Mouse (Mus musculus) lung, postnatal 0 days (tissue): ENCODE data around the gene Phlpp1. TPM values are rescaled to one million over a fixed set of nuclear protein-coding genes. Genes with fewer than 3 reads are reported as not detected.

Experiments used
- ATAC-seq: fragments of 200-750 bp; cut with Nextera tagmentation; 2 replicates; pipeline ENCODE4 v1.8.0; 2017; ENCODE audit warnings: moderate library complexity
- DNase-seq: peaks from one replicate; pipeline ENCODE4 v3.0.0-alpha.2; 2016; ENCODE audit warnings: low spot score
- H3K27ac ChIP-seq: fragments of 300-500 bp; sonication (generic); 2 replicates; pipeline ENCODE4 v1.5.1; 2014; ENCODE audit warnings: antibody characterized with exemption, mild to moderate bottlenecking, low read length, mixed read lengths
- H3K27me3 ChIP-seq: fragments of 300-500 bp; sonication (generic); replicated peaks from 2 replicates; pipeline ENCODE4 v1.6.1; 2014; ENCODE audit warnings: low read length, mixed read lengths; ENCODE audit not compliant: insufficient read depth
- H3K36me3 ChIP-seq: fragments of 300-500 bp; sonication (generic); 2 replicates; pipeline ENCODE4 v1.6.1; 2014; ENCODE audit warnings: low read length, mixed read lengths; ENCODE audit not compliant: insufficient read depth
- H3K4me1 ChIP-seq: fragments of 300-500 bp; sonication (generic); 2 replicates; pipeline ENCODE4 v1.6.1; 2014; ENCODE audit warnings: antibody characterized with exemption, low read depth, low read length, mixed read lengths; ENCODE audit not compliant: insufficient read depth
- H3K4me2 ChIP-seq: fragments of 300-500 bp; sonication (generic); replicated peaks from 2 replicates; pipeline ENCODE4 v1.6.1; 2014; ENCODE audit warnings: low read depth, mild to moderate bottlenecking, low read length, moderate library complexity, mixed read lengths
- H3K4me3 ChIP-seq: fragments of 300-500 bp; sonication (generic); 2 replicates; pipeline ENCODE4 v1.5.1; 2014; ENCODE audit warnings: low read depth, low read length
- H3K9ac ChIP-seq: fragments of 300-500 bp; sonication (generic); replicated peaks from 2 replicates; pipeline ENCODE4 v1.6.1; 2014; ENCODE audit warnings: low read depth, mild to moderate bottlenecking
- H3K9me3 ChIP-seq: fragments of 300-500 bp; sonication (generic); 2 replicates; pipeline ENCODE4 v1.6.1; 2016; ENCODE audit warnings: low read length, mixed read lengths
- CTCF ChIP-seq: IDR thresholded peaks from 2 replicates; pipeline ENCODE4 v1.5.1; 2016; ENCODE audit warnings: antibody characterized with exemption, mild to moderate bottlenecking
- EP300 ChIP-seq: IDR thresholded peaks from 2 replicates; pipeline ENCODE4 v1.6.1; 2016; ENCODE audit warnings: antibody characterized with exemption, mild to moderate bottlenecking, control low read depth
- WGBS: fragments of 180-500 bp; shearing (Covaris S2); extraction: QIAGEN DNeasy Blood & Tissue Kit; methylation state at CpG from one replicate; pipeline ENCODE4 v1.1.7; 2014; 5-methylcytosine and 5-hydroxymethylcytosine counted together
- polyA plus RNA-seq: library from polyadenylated mRNA; unstranded; fragments of >200 nt; fragmentation: Nextera tagmentation; extraction: Ambion mirVana; gene quantifications from 2 replicates; pipeline ENCODE4 v1.2.1, GENCODE M21; 2015

Phlpp1 gene
- polyA plus RNA-seq, 1 experiment from 2014 or later, result 4.3 TPM

- DNase-seq (no peak), ATAC-seq (no peak)
- H3K4me2 ChIP-seq, result no peak overlapping the region
- no peak overlapping the region for H3K9ac ChIP-seq
- H3K9me3 ChIP-seq, result no peaks in the 10 kb centered on the region
- H3K36me3 ChIP-seq, result no peaks in the 10 kb centered on the region
- 77% methylated on average over 1 of the region's 1 CpGs for WGBS
- H3K27me3 ChIP-seq, result no peaks in the 10 kb centered on the region
- no peaks in the 10 kb centered on the region for H3K4me1 ChIP-seq
- no peak overlapping the region for H3K27ac ChIP-seq
- no peak overlapping the region for H3K4me3 ChIP-seq
- TF ChIP-seq CTCF (no peak), EP300 (no peak)
Observed at GRCm38 (mm10) chr1:106142010-106142409, 29.5 kb upstream of the Phlpp1 start.

- H3K27me3 ChIP-seq, result no peaks in the 10 kb centered on the region
- no peaks in the 10 kb centered on the region for H3K36me3 ChIP-seq
- H3K4me1 ChIP-seq, result no peaks in the 10 kb centered on the region
- no peak overlapping the region for H3K4me3 ChIP-seq
- no peak overlapping the region for H3K27ac ChIP-seq
- H3K9ac ChIP-seq, result no peak overlapping the region
- ATAC-seq (peak; percentile 23; the same call in 1 of the 2 replicates), DNase-seq (no peak)
- WGBS, result 77% methylated on average over 2 of the region's 2 CpGs
- no peak for TF ChIP-seq EP300
- TF ChIP-seq CTCF, result no peak
- no peak overlapping the region for H3K4me2 ChIP-seq
- H3K9me3 ChIP-seq, result no peaks in the 10 kb centered on the region
Observed at GRCm38 (mm10) chr1:106144534-106144933, 27.0 kb upstream of the Phlpp1 start.

GRCm38 (mm10) chr1:106145055-106145454 lies 26.5 kb upstream of the Phlpp1 start:
- Histone ChIP-seq H3K9ac (no peak overlapping the region), H3K4me3 (no peak overlapping the region), H3K27me3 (no peaks in the 10 kb centered on the region), H3K4me2 (no peak overlapping the region), H3K4me1 (no peaks in the 10 kb centered on the region), H3K9me3 (no peaks in the 10 kb centered on the region), H3K27ac (no peak overlapping the region), H3K36me3 (no peaks in the 10 kb centered on the region)
- TF ChIP-seq CTCF (no peak), EP300 (no peak)
- ATAC-seq (no peak), DNase-seq (no peak)
- 45% methylated on average over 1 of the region's 1 CpGs for WGBS

- DNase-seq (no peak), ATAC-seq (no peak)
- H3K27me3 ChIP-seq, result no peaks in the 10 kb centered on the region
- 81% methylated on average over 4 of the region's 4 CpGs for WGBS
- no peak overlapping the region for H3K4me3 ChIP-seq
- no peak overlapping the region for H3K4me2 ChIP-seq
- H3K36me3 ChIP-seq, result no peaks in the 10 kb centered on the region
- H3K27ac ChIP-seq, result no peak overlapping the region
- H3K9me3 ChIP-seq, result no peaks in the 10 kb centered on the region
- H3K9ac ChIP-seq, result no peak overlapping the region
- TF ChIP-seq EP300, result no peak
- TF ChIP-seq CTCF, result no peak
- H3K4me1 ChIP-seq, result no peaks in the 10 kb centered on the region
Observed at GRCm38 (mm10) chr1:106145565-106146190, 25.9 kb upstream of the Phlpp1 start.

- Histone ChIP-seq H3K27ac (no peak overlapping the region), H3K27me3 (no peaks in the 10 kb centered on the region), H3K9me3 (no peaks in the 10 kb centered on the region), H3K4me3 (no peak overlapping the region), H3K9ac (no peak overlapping the region), H3K4me1 (no peaks in the 10 kb centered on the region), H3K4me2 (no peak overlapping the region), H3K36me3 (no peaks in the 10 kb centered on the region)
- ATAC-seq, result no peak
- DNase-seq, result no peak
- TF ChIP-seq CTCF (no peak), EP300 (no peak)
- WGBS, result 66% methylated on average over 17 of the region's 17 CpGs
Observed at GRCm38 (mm10) chr1:106148386-106149380, 22.9 kb upstream of the Phlpp1 start.

- Histone ChIP-seq H3K36me3 (no peaks in the 10 kb centered on the region), H3K4me1 (no peaks in the 10 kb centered on the region), H3K4me3 (no peak overlapping the region), H3K27ac (no peak overlapping the region), H3K27me3 (no peaks in the 10 kb centered on the region), H3K4me2 (no peak overlapping the region), H3K9ac (no peak overlapping the region), H3K9me3 (no peaks in the 10 kb centered on the region)
- peak; percentile 36 for DNase-seq
- ATAC-seq, result no peak
- WGBS, result 73% methylated on average over 12 of the region's 12 CpGs
- TF ChIP-seq CTCF (peak; percentile 56), EP300 (no peak)
Observed at GRCm38 (mm10) chr1:106151846-106152245, 19.7 kb upstream of the Phlpp1 start.
